Mouse (Mus musculus): ENCODE data around the gene Mettl13.

GRCm38 (mm10) chr1:162586282-162586681 lies 37.9 kb upstream of the Mettl13 start:
- no peak for TF ChIP-seq CTCF (IDR thresholded peaks at IDR 0.05; ENCODE audit: extremely low read depth, insufficient read length, insufficient replicate concordance, low read depth, low read length)
- no peak for TF ChIP-seq POLR2A (IDR thresholded peaks at IDR 0.05; ENCODE audit: low read depth, low read length)
